Mouse (Mus musculus) erythroblast, embryonic 14.5 days (primary cell): Measurements from ENCODE around the gene Skida1.
"Not testable (repeated sequence)": the region's sequence is repeated elsewhere in the genome, so short reads cannot be mapped to it uniquely, and the experiment has no call there.

Experiments used
- GATA1 ChIP-seq: IDR thresholded peaks from 2 replicates; pipeline ENCODE4 v1.6.1; 2012; ENCODE audit warnings: low read length, inconsistent platforms, mixed read lengths
- TAL1 ChIP-seq: IDR thresholded peaks from 3 replicates; pipeline ENCODE4 v1.6.1; 2012; ENCODE audit warnings: low read length, inconsistent platforms, mixed read lengths

DNA sequence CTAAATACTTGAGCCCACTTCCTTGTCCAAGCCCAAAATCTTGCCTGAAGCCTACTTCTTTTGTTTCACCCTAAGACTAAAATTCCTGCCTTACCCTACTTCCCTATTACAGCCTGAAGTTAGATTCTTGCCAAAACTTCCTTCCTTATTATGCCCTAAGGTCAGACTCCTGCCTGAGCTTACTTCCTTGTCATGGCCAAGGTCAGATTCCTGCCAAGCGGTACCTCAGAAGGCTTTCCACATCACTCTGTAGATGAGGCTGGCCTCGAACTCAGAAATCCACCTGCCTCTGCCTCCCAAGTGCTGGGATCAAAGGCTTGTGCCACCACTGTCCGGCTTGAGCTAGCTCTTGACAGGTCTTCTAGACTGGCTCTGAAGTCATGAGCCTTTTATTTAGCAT, 38.8 kb upstream of the Skida1 start:
- not testable (repeated sequence) for TF ChIP-seq TAL1, GATA1
